Comparison of ENCODE assay signal across 18 mouse cellular contexts in genomic region chr8:82005466-82005865, GRCm38 (mm10).
"Had no signal": no experiment of that assay in that cellular context is flagged by ENCODE, and none has a peak within 500 bp of the region (broad histone marks: within the 10 kb centered on the region; RNA-seq: fewer than 3 reads in every experiment).

No protein-coding gene starts in this region.

- H3K27ac ChIP-seq: midbrain, embryonic 10.5 days; midbrain, embryonic 12.5 days; midbrain, embryonic 15.5 days; neural tube, embryonic 13.5 days; neural tube, embryonic 15.5 days; stomach, embryonic 15.5 days; stomach, postnatal 0 days had no signal

- H3K9me3 ChIP-seq: midbrain, embryonic 10.5 days; midbrain, embryonic 12.5 days; midbrain, embryonic 15.5 days; neural tube, embryonic 13.5 days; neural tube, embryonic 15.5 days; stomach, embryonic 15.5 days had no signal

- H3K27me3 ChIP-seq: midbrain, embryonic 12.5 days; midbrain, embryonic 15.5 days; neural tube, embryonic 13.5 days; neural tube, embryonic 15.5 days; stomach, embryonic 15.5 days had no signal

- DNase-seq: lung, adult 18-20 months; lung, embryonic 14.5 days; lung, postnatal 10 days; lung, postnatal 4 days; retina, postnatal 1 day; right cerebral cortex, adult 18-20 months; right cerebral cortex, postnatal 14 days; thymus, adult 2 months; thymus, postnatal 25 days; thymus, postnatal 4 days had no signal

- H3K9ac ChIP-seq: lung, embryonic 14.5 days; midbrain, embryonic 12.5 days; midbrain, embryonic 15.5 days; neural tube, embryonic 13.5 days; neural tube, embryonic 15.5 days; stomach, embryonic 15.5 days had no signal

- H3K4me2 ChIP-seq: lung, embryonic 14.5 days; midbrain, embryonic 12.5 days; midbrain, embryonic 15.5 days; neural tube, embryonic 13.5 days; neural tube, embryonic 15.5 days; stomach, embryonic 15.5 days had no signal

- ATAC-seq: midbrain, embryonic 15.5 days had no signal

- H3K4me3 ChIP-seq: midbrain, embryonic 10.5 days; midbrain, embryonic 12.5 days; midbrain, embryonic 15.5 days; myocyte; neural tube, embryonic 13.5 days; neural tube, embryonic 15.5 days; stomach, embryonic 15.5 days had no signal

- H3K4me1 ChIP-seq: midbrain, embryonic 10.5 days; midbrain, embryonic 12.5 days; midbrain, embryonic 15.5 days; stomach, embryonic 15.5 days had no signal

- H3K36me3 ChIP-seq: midbrain, embryonic 10.5 days; midbrain, embryonic 12.5 days; midbrain, embryonic 15.5 days; neural tube, embryonic 13.5 days; neural tube, embryonic 15.5 days; stomach, embryonic 15.5 days had no signal
